Mouse (Mus musculus) kidney, embryonic 15.5 days (tissue): ENCODE measurements at regions not wholly inside any gene's neighbourhood (a gene's known extent, or its start where the extent isn't known, plus 50 kb on each side); places are given as distances from the start of the nearest gene placed in this dataset.

ENCODE experiments used
- ATAC-seq: fragments of 200-750 bp; cut with Nextera tagmentation; replicated peaks from 2 replicates; pipeline ENCODE4 v1.8.0; 2017; ENCODE audit warnings: moderate TSS enrichment; ENCODE audit not compliant: low FRiP score
- H3K27ac ChIP-seq: fragments of 300-500 bp; sonication (generic); 2 replicates; pipeline ENCODE4 v1.5.1; 2015; ENCODE audit warnings: mild to moderate bottlenecking, inconsistent platforms
- H3K27me3 ChIP-seq: fragments of 300-500 bp; sonication (generic); 2 replicates; pipeline ENCODE4 v1.6.1; 2015; ENCODE audit warnings: inconsistent platforms
- H3K36me3 ChIP-seq: fragments of 300-500 bp; sonication (generic); 2 replicates; pipeline ENCODE4 v1.6.1; 2015; ENCODE audit warnings: inconsistent platforms
- H3K4me1 ChIP-seq: fragments of 300-500 bp; sonication (generic); 2 replicates; pipeline ENCODE4 v1.6.1; 2015; ENCODE audit warnings: inconsistent platforms
- H3K4me2 ChIP-seq: fragments of 300-500 bp; sonication (generic); 2 replicates; pipeline ENCODE4 v1.6.1; 2015; ENCODE audit warnings: moderate library complexity, mild to moderate bottlenecking, inconsistent platforms
- H3K4me3 ChIP-seq: fragments of 300-500 bp; sonication (generic); replicated peaks from 2 replicates; pipeline ENCODE4 v1.5.1; 2015; ENCODE audit warnings: mild to moderate bottlenecking, inconsistent platforms
- H3K9ac ChIP-seq: fragments of 300-500 bp; sonication (generic); 2 replicates; pipeline ENCODE4 v1.6.1; 2015; ENCODE audit warnings: mild to moderate bottlenecking, inconsistent platforms
- H3K9me3 ChIP-seq: fragments of 300-500 bp; sonication (generic); replicated peaks from 2 replicates; pipeline ENCODE4 v1.6.1; 2016; ENCODE audit warnings: inconsistent platforms
- WGBS: fragments of 180-500 bp; shearing (Covaris S2); methylation state at CpG from one replicate; pipeline ENCODE4 v1.1.7; 2015; ENCODE audit warnings: mixed read lengths; 5-methylcytosine and 5-hydroxymethylcytosine counted together

- H3K27ac ChIP-seq, result no peak overlapping the region
- no peaks in the 10 kb centered on the region for H3K4me1 ChIP-seq
- H3K27me3 ChIP-seq, result no peaks in the 10 kb centered on the region
- no peak overlapping the region for H3K4me2 ChIP-seq
- 82% methylated on average over 3 of the region's 3 CpGs for WGBS
- ATAC-seq, result no peak
- H3K9me3 ChIP-seq, result no peaks in the 10 kb centered on the region
- H3K36me3 ChIP-seq, result no peaks in the 10 kb centered on the region
- H3K4me3 ChIP-seq, result no peak overlapping the region
- H3K9ac ChIP-seq, result no peak overlapping the region
Observed at GRCm38 (mm10) chr10:84087929-84088328, 352.5 kb downstream of the Nuak1 start.

GRCm38 (mm10) chr10:84088799-84089778 lies 351.3 kb downstream of the Nuak1 start:
- no peaks in the 10 kb centered on the region for H3K27me3 ChIP-seq
- 82% methylated on average over 18 of the region's 18 CpGs for WGBS
- H3K4me2 ChIP-seq, result no peak overlapping the region
- H3K36me3 ChIP-seq, result no peaks in the 10 kb centered on the region
- H3K9me3 ChIP-seq, result no peaks in the 10 kb centered on the region
- ATAC-seq, result no peak
- H3K4me1 ChIP-seq, result no peaks in the 10 kb centered on the region
- H3K9ac ChIP-seq, result no peak overlapping the region
- no peak overlapping the region for H3K27ac ChIP-seq
- H3K4me3 ChIP-seq, result no peak overlapping the region

GRCm38 (mm10) chr10:84093919-84094318 lies 346.5 kb downstream of the Nuak1 start:
- H3K4me1 ChIP-seq, result no peaks in the 10 kb centered on the region
- ATAC-seq, result no peak
- no peak overlapping the region for H3K27ac ChIP-seq
- H3K27me3 ChIP-seq, result no peaks in the 10 kb centered on the region
- WGBS, result 94% methylated on average over 4 of the region's 4 CpGs
- H3K36me3 ChIP-seq, result no peaks in the 10 kb centered on the region
- no peak overlapping the region for H3K4me3 ChIP-seq
- H3K9ac ChIP-seq, result no peak overlapping the region
- no peaks in the 10 kb centered on the region for H3K9me3 ChIP-seq
- H3K4me2 ChIP-seq, result no peak overlapping the region

GRCm38 (mm10) chr10:84097196-84097595 lies 343.2 kb downstream of the Nuak1 start:
- WGBS, result 41% methylated on average over 5 of the region's 5 CpGs
- no peak overlapping the region for H3K27ac ChIP-seq
- H3K27me3 ChIP-seq, result no peaks in the 10 kb centered on the region
- no peak overlapping the region for H3K4me2 ChIP-seq
- no peaks in the 10 kb centered on the region for H3K36me3 ChIP-seq
- no peaks in the 10 kb centered on the region for H3K9me3 ChIP-seq
- no peak for ATAC-seq
- no peak overlapping the region for H3K9ac ChIP-seq
- no peak overlapping the region for H3K4me3 ChIP-seq
- H3K4me1 ChIP-seq, result no peaks in the 10 kb centered on the region

GRCm38 (mm10) chr10:84103985-84104384 lies 336.4 kb downstream of the Nuak1 start:
- ATAC-seq, result no peak
- Histone ChIP-seq H3K27me3 (no peaks in the 10 kb centered on the region), H3K9me3 (no peaks in the 10 kb centered on the region), H3K27ac (no peak overlapping the region), H3K4me2 (no peak overlapping the region), H3K36me3 (no peaks in the 10 kb centered on the region), H3K9ac (no peak overlapping the region), H3K4me1 (no peaks in the 10 kb centered on the region), H3K4me3 (no peak overlapping the region)
- 82% methylated on average over 7 of the region's 7 CpGs for WGBS

- 73% methylated on average over 6 of the region's 6 CpGs for WGBS
- no peak for ATAC-seq
- no peaks in the 10 kb centered on the region for H3K9me3 ChIP-seq
- no peak overlapping the region for H3K9ac ChIP-seq
- no peaks in the 10 kb centered on the region for H3K4me1 ChIP-seq
- no peak overlapping the region for H3K4me2 ChIP-seq
- H3K36me3 ChIP-seq, result no peaks in the 10 kb centered on the region
- H3K4me3 ChIP-seq, result no peak overlapping the region
- no peaks in the 10 kb centered on the region for H3K27me3 ChIP-seq
- H3K27ac ChIP-seq, result no peak overlapping the region
Observed at GRCm38 (mm10) chr10:84104556-84104955, 335.8 kb downstream of the Nuak1 start.

- WGBS, result 70% methylated on average over 7 of the region's 7 CpGs
- Histone ChIP-seq H3K4me1 (no peaks in the 10 kb centered on the region), H3K36me3 (no peaks in the 10 kb centered on the region), H3K4me3 (no peak overlapping the region), H3K4me2 (no peak overlapping the region), H3K9me3 (no peaks in the 10 kb centered on the region), H3K9ac (no peak overlapping the region), H3K27ac (no peak overlapping the region), H3K27me3 (no peaks in the 10 kb centered on the region)
- ATAC-seq, result no peak
Observed at GRCm38 (mm10) chr10:84109680-84110371, 330.6 kb downstream of the Nuak1 start.

- H3K4me1 ChIP-seq, result no peaks in the 10 kb centered on the region
- no peak for ATAC-seq
- H3K9ac ChIP-seq, result no peak overlapping the region
- WGBS, result 49% methylated on average over 4 of the region's 4 CpGs
- no peaks in the 10 kb centered on the region for H3K27me3 ChIP-seq
- H3K4me3 ChIP-seq, result no peak overlapping the region
- H3K9me3 ChIP-seq, result no peaks in the 10 kb centered on the region
- H3K27ac ChIP-seq, result no peak overlapping the region
- H3K36me3 ChIP-seq, result no peaks in the 10 kb centered on the region
- no peak overlapping the region for H3K4me2 ChIP-seq
Observed at GRCm38 (mm10) chr10:84110372-84110985, 329.9 kb downstream of the Nuak1 start.

GRCm38 (mm10) chr10:84111502-84111901 lies 328.9 kb downstream of the Nuak1 start:
- no peaks in the 10 kb centered on the region for H3K4me1 ChIP-seq
- no peak overlapping the region for H3K4me3 ChIP-seq
- no peak for ATAC-seq
- H3K9me3 ChIP-seq, result no peaks in the 10 kb centered on the region
- no peak overlapping the region for H3K27ac ChIP-seq
- H3K9ac ChIP-seq, result no peak overlapping the region
- 59% methylated on average over 5 of the region's 5 CpGs for WGBS
- H3K4me2 ChIP-seq, result no peak overlapping the region
- H3K27me3 ChIP-seq, result no peaks in the 10 kb centered on the region
- H3K36me3 ChIP-seq, result no peaks in the 10 kb centered on the region

- H3K36me3 ChIP-seq, result no peaks in the 10 kb centered on the region
- H3K27ac ChIP-seq, result no peak overlapping the region
- no peak for ATAC-seq
- no peak overlapping the region for H3K9ac ChIP-seq
- no peaks in the 10 kb centered on the region for H3K4me1 ChIP-seq
- WGBS, result 73% methylated on average over 5 of the region's 5 CpGs
- H3K4me3 ChIP-seq, result no peak overlapping the region
- H3K9me3 ChIP-seq, result no peaks in the 10 kb centered on the region
- H3K27me3 ChIP-seq, result no peaks in the 10 kb centered on the region
- no peak overlapping the region for H3K4me2 ChIP-seq
Observed at GRCm38 (mm10) chr10:84111909-84112308, 328.5 kb downstream of the Nuak1 start.

GRCm38 (mm10) chr10:84119952-84120550 lies 320.3 kb downstream of the Nuak1 start:
- H3K27ac ChIP-seq, result no peak overlapping the region
- H3K4me3 ChIP-seq, result no peak overlapping the region
- no peaks in the 10 kb centered on the region for H3K27me3 ChIP-seq
- no peaks in the 10 kb centered on the region for H3K36me3 ChIP-seq
- no peak overlapping the region for H3K9ac ChIP-seq
- ATAC-seq, result no peak
- 88% methylated on average over 8 of the region's 8 CpGs for WGBS
- H3K4me1 ChIP-seq, result no peaks in the 10 kb centered on the region
- H3K9me3 ChIP-seq, result no peaks in the 10 kb centered on the region
- H3K4me2 ChIP-seq, result no peak overlapping the region
